ENCODE assay signal across 8 mouse cellular contexts in genomic region chr7:64729785-64730184, GRCm38 (mm10).
A peak's percentile ranks its signal among the peaks of the same experiment; 100 is the strongest.
DNase-seq lines count a peak whose midpoint lies in the region; ATAC-seq and TF ChIP-seq lines count a peak whose summit lies in the region.

No protein-coding gene starts in this region.

- TF ChIP-seq CTCF in testis, adult 2 months (IDR thresholded peaks at IDR 0.05; ENCODE audit: control insufficient read depth, insufficient read depth, insufficient replicate concordance, low read depth, low read length), result peak; percentile 40; the same call in 1 of the 2 replicates

- no peak overlapping the region for H3K27ac ChIP-seq in testis, adult 2 months (ENCODE audit: control insufficient read depth, insufficient read depth, low read depth, low read length)
- no peak overlapping the region for H3K27ac ChIP-seq in hindbrain, embryonic 14.5 days
- 0 out of 2 replicates have a peak overlapping the region, but pooled peaks have one; percentile 26 for H3K27ac ChIP-seq in midbrain, embryonic 14.5 days (replicated peaks; ENCODE audit: low read depth, low read length)

- ATAC-seq in hindbrain, embryonic 14.5 days (ENCODE audit: low FRiP score), result peak; percentile 10; the same call in 1 of the 2 replicates
- ATAC-seq in midbrain, embryonic 14.5 days (ENCODE audit: low FRiP score, low TSS enrichment), result peak; percentile 55; the same call in 1 of the 2 replicates

- no peak for TF ChIP-seq POLR2A in testis, adult 2 months (IDR thresholded peaks at IDR 0.05; ENCODE audit: control insufficient read depth, low read depth, low read length)

- no peak for DNase-seq in testis, postnatal 14 days (ENCODE audit: low spot score)
- DNase-seq in cerebellum, postnatal 25 days, result peak; percentile 87 to 91
- peak; percentile 83 for DNase-seq in hindbrain, embryonic 14.5 days (ENCODE audit: low spot score)
- peak; percentile 59 to 84 for DNase-seq in layer of hippocampus, postnatal 25 days (ENCODE audit: extremely low spot score in 1 of 2, low spot score in 1 of 2)
- DNase-seq in midbrain, embryonic 14.5 days, result peak; percentile 92
- DNase-seq in thymus, postnatal 14 days, result peak; percentile 49
- no peak for DNase-seq in gastrocnemius, postnatal 36 days

- H3K4me3 ChIP-seq in testis, adult 2 months (ENCODE audit: control insufficient read depth, low read depth, low read length), result no peak overlapping the region
- H3K4me3 ChIP-seq in hindbrain, embryonic 14.5 days (replicated peaks; ENCODE audit: low read length), result no peak overlapping the region
- no peak overlapping the region for H3K4me3 ChIP-seq in midbrain, embryonic 14.5 days (replicated peaks; ENCODE audit: low read depth, low read length)

- H3K27me3 ChIP-seq in testis, adult 2 months (ENCODE audit: control insufficient read depth, insufficient read depth, low read length), result no peaks in the 10 kb centered on the region
- H3K27me3 ChIP-seq in hindbrain, embryonic 14.5 days (ENCODE audit: control insufficient read depth, insufficient read depth, low read length), result no peaks in the 10 kb centered on the region
- no peaks in the 10 kb centered on the region for H3K27me3 ChIP-seq in midbrain, embryonic 14.5 days (ENCODE audit: control insufficient read depth, insufficient read depth, low read length)

- no peak overlapping the region for H3K9ac ChIP-seq in hindbrain, embryonic 14.5 days
- no peak overlapping the region for H3K9ac ChIP-seq in midbrain, embryonic 14.5 days (replicated peaks; ENCODE audit: low read length)

- H3K36me3 ChIP-seq in testis, adult 2 months (ENCODE audit: control insufficient read depth, insufficient read depth, low read length), result no peaks in the 10 kb centered on the region
- H3K36me3 ChIP-seq in hindbrain, embryonic 14.5 days (replicated peaks; ENCODE audit: control insufficient read depth, insufficient read depth), result no peaks in the 10 kb centered on the region; the same call in 1 of the 2 replicates
- no peaks in the 10 kb centered on the region for H3K36me3 ChIP-seq in midbrain, embryonic 14.5 days (ENCODE audit: control insufficient read depth, insufficient read depth, low read length)

- no peaks in the 10 kb centered on the region for H3K9me3 ChIP-seq in hindbrain, embryonic 14.5 days (ENCODE audit: control insufficient read depth, low read length)
- H3K9me3 ChIP-seq in midbrain, embryonic 14.5 days (ENCODE audit: control insufficient read depth, low read length), result no peaks in the 10 kb centered on the region

- no peak overlapping the region for H3K4me2 ChIP-seq in hindbrain, embryonic 14.5 days (replicated peaks)
- H3K4me2 ChIP-seq in midbrain, embryonic 14.5 days (ENCODE audit: low read length), result no peak overlapping the region

- intact Hi-C loops in gastrocnemius, postnatal 36 days (cut with DNase I), result no loop called here

- WGBS in hindbrain, embryonic 14.5 days, result 25% methylated on average over 7 of the region's 7 CpGs
- 18% methylated on average over 7 of the region's 7 CpGs for WGBS in midbrain, embryonic 14.5 days

- H3K4me1 ChIP-seq in testis, adult 2 months (ENCODE audit: control insufficient read depth, insufficient read depth, low read length), result no peaks in the 10 kb centered on the region
- H3K4me1 ChIP-seq in hindbrain, embryonic 14.5 days (replicated peaks; ENCODE audit: control insufficient read depth, insufficient read depth, low read length), result peaks cover 13% of the 10 kb centered on the region
- peaks cover 3% of the 10 kb centered on the region; the same call in 1 of the 2 replicates for H3K4me1 ChIP-seq in midbrain, embryonic 14.5 days (ENCODE audit: control insufficient read depth, insufficient read depth, low read length)

Comparison
In these comparisons a context has a peak if more than half of its experiments do, and no peak if none do; other contexts are left out.
1. DNase-seq: peak in cerebellum, postnatal 25 days (2 of 2), hindbrain, embryonic 14.5 days (single experiment), layer of hippocampus, postnatal 25 days (2 of 2), midbrain, embryonic 14.5 days (single experiment) and thymus, postnatal 14 days (single experiment); none in testis, postnatal 14 days (single experiment) and gastrocnemius, postnatal 36 days (0 of 2).